Mouse (Mus musculus) G1E (cell line): Measurements from ENCODE around the gene Mllt10.

Experiments used
- CTCF ChIP-seq: IDR thresholded peaks from 2 replicates; pipeline ENCODE4 v1.5.1; 2012; ENCODE audit warnings: low read depth, low read length, inconsistent platforms, mixed read lengths
- GATA1 ChIP-seq: IDR thresholded peaks from 2 replicates; pipeline ENCODE4 v1.6.1; 2012; ENCODE audit warnings: borderline replicate concordance, low read length, inconsistent platforms, mixed read lengths
- GATA2 ChIP-seq: IDR thresholded peaks from 2 replicates; pipeline ENCODE4 v1.6.1; 2012; ENCODE audit warnings: low read depth, low read length, inconsistent platforms, borderline replicate concordance
- POLR2AphosphoS5 ChIP-seq: IDR thresholded peaks from 2 replicates; pipeline ENCODE4 v1.6.1; 2012; ENCODE audit warnings: low read depth, low read length, inconsistent platforms; ENCODE audit not compliant: insufficient replicate concordance
- TAL1 ChIP-seq: conservative IDR thresholded peaks from 2 replicates; pipeline ENCODE4 v1.6.1; 2012; ENCODE audit warnings: low read depth, low read length, inconsistent platforms, mixed read lengths

- TF ChIP-seq GATA1 (no peak), CTCF (no peak), POLR2AphosphoS5 (no peak), GATA2 (no peak), TAL1 (no peak)
These were observed 1.1 kb downstream of the Mllt10 start for GRCm38 (mm10) chr2:18055929-18056785.
